Mouse (Mus musculus): ENCODE results near the gene Rasl11a. TPM values are rescaled to one million over a fixed set of nuclear protein-coding genes. Genes with fewer than 3 reads are reported as not detected.
"Not testable (repeated sequence)": the region's sequence is repeated elsewhere in the genome, so short reads cannot be mapped to it uniquely, and the experiment has no call there.

Rasl11a gene
- total RNA-seq, 2 experiments from 2014 or later, result 11.0 to 13.7 TPM

DNA sequence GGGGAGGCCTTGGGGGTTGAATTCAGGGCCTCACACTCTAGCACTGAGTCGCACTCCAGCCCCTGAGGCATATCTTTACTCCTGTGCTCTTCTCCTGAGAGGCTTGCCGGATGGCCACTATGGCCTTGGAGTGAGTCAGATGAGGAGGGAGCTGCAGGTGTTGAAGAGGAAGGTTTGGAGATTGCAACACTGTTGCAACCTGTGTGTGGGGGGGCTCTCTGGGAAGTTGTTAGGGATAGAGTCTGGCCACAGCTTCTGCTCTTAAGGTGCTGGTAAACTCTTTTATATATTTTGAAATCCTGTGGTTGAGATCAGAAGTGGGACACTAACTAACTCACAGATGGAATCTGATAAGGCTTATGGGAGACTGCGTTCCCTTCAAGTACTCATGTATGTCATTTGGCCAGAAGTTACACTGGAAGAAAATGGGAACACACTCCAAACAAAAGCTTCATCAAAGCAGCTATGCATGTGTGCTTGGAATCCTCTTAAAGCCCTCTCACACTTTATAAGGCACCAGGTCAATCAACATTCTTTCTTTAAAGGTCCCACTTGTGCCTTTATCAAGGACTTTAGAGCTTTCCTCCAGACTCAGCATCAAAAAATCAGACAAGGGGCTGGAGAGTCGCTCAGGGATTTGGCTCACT, 4.2 kb downstream of the Rasl11a start:
- Histone ChIP-seq H3K27ac (no peak overlapping the region), H3K4me3 (no peak overlapping the region)
- DNase-seq (ENCODE audit: low spot score in 2 of 2), result no peak
- TF ChIP-seq CTCF (conservative IDR thresholded peaks at IDR 0.05), result no peak

DNA sequence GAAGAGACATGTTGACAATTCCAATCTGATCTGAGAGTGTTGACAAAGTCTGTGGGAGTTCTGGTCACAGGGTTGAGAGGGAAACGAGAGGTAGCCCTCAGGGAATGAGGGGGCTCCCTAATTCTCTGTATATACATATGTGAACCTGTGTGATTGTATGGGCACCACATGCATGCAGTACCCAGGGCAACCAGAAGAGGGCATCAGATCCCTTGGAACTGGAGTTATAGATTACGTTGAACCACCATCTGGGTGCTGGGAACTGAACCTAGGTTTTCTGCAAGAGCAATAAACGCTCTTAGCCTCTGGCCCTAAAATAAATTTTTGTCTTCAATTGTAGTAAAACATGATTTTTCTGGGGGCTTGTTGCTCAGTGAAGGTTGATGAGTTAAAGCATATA, 11.2 kb downstream of the Rasl11a start:
- Histone ChIP-seq H3K4me3 (no peak overlapping the region), H3K27ac (no peak overlapping the region)
- DNase-seq (ENCODE audit: low spot score in 2 of 2), result no peak
- peak; percentile 51 for TF ChIP-seq CTCF (conservative IDR thresholded peaks at IDR 0.05)

- no peak for DNase-seq (ENCODE audit: low spot score in 2 of 2)
These were observed 12.7 kb downstream of the Rasl11a start for GRCm38 (mm10) chr5:146857620-146858019.

GRCm38 (mm10) chr5:146858772-146859171, 13.9 kb downstream of the Rasl11a start:
- Histone ChIP-seq H3K4me3 (no peak overlapping the region), H3K27ac (peak overlapping the region; percentile 51; the same call in 1 of the 2 replicates)
- no peak for TF ChIP-seq CTCF (conservative IDR thresholded peaks at IDR 0.05)
- peak in 1 of 2 experiments; percentile 2 for DNase-seq (ENCODE audit: low spot score in 2 of 2)

More at GRCm38 (mm10) chr5:146857620-146858019, 12.7 kb downstream of the Rasl11a start:
- Histone ChIP-seq H3K27ac (no peak overlapping the region), H3K4me3 (no peak overlapping the region)
- TF ChIP-seq CTCF (conservative IDR thresholded peaks at IDR 0.05), result no peak

GRCm38 (mm10) chr5:146859246-146859645, 14.4 kb downstream of the Rasl11a start:
- Histone ChIP-seq H3K27ac (peak overlapping the region; percentile 51; the same call in 1 of the 2 replicates), H3K4me3 (no peak overlapping the region)
- peak in 1 of 2 experiments; percentile 6 for DNase-seq (ENCODE audit: low spot score in 2 of 2)
- TF ChIP-seq CTCF (conservative IDR thresholded peaks at IDR 0.05), result no peak

DNA sequence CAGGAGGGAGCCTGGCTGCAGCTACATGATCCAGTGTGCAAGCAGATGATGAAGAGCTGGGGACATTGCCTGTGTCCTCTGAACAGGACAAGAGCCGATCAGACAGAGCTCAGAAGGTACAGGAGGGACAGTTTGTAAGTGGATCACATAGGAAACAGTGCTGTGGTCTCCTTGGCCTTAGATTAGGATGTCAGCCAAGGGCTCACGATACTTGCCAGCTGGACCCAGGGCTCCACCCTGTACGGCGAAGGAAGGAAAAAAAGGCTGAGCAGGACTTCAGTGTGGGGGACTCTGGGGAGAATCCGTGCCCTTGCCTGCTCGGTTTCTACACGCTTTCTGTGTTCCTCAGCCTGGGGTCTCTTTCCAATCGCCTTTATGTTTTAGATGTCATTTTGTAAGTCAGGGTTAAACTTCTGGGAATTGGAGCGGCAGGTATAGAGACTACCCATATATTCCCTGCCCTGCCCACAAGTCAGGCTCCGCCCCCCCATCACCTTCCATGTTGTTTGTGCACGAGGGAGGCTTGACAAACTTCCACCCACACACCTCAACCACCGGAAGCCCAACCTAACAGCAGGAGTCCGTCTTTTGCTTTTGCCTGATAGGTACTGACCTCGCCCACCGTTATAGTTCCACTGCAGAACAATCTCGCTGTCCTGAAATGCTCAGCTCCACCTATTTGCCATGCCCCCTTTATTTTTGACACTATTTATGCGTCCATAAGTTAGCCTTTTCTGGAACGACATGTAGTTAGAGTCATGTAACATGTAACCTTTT, 15.5 kb downstream of the Rasl11a start:
- TF ChIP-seq CTCF (conservative IDR thresholded peaks at IDR 0.05), result no peak
- no peak for DNase-seq (ENCODE audit: low spot score in 2 of 2)
- peak overlapping the region; percentile 32; the same call in 1 of the 2 replicates for H3K27ac ChIP-seq
- H3K4me3 ChIP-seq, result no peak overlapping the region

DNA sequence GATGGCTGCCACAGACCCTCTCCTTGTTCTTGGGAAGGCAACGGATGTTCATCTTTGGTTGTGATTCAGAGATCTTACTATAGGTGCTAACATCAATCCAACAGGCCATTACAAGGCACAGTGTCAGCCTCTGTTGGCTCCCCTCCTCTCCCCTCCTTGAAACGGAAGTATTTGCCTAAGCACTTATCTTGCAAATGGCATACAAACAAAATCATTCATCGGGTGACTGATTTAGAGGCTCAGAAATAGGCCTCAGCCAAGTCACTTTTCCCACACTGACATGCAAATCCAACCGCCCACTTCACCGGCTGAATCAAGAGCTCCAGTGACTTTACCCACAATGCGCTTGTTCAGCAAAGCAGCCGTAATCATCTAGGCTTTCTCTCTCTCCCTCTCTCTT, 16.7 kb downstream of the Rasl11a start:
- TF ChIP-seq CTCF (conservative IDR thresholded peaks at IDR 0.05), result no peak
- Histone ChIP-seq H3K4me3 (no peak overlapping the region), H3K27ac (peak overlapping the region; percentile 78)
- DNase-seq (ENCODE audit: low spot score in 2 of 2), result peak; percentile 55 to 76

- H3K27ac ChIP-seq, result no peak overlapping the region
- no peak overlapping the region for H3K4me3 ChIP-seq
- no peak for DNase-seq (ENCODE audit: low spot score in 2 of 2)
- no peak for TF ChIP-seq CTCF (conservative IDR thresholded peaks at IDR 0.05)
These were observed 20.6 kb downstream of the Rasl11a start for GRCm38 (mm10) chr5:146865511-146865910.

- TF ChIP-seq CTCF (conservative IDR thresholded peaks at IDR 0.05), result no peak
- Histone ChIP-seq H3K27ac (no peak overlapping the region), H3K4me3 (no peak overlapping the region)
- DNase-seq (ENCODE audit: low spot score in 2 of 2), result no peak
These were observed 21.4 kb downstream of the Rasl11a start for GRCm38 (mm10) chr5:146866277-146866676.

DNA sequence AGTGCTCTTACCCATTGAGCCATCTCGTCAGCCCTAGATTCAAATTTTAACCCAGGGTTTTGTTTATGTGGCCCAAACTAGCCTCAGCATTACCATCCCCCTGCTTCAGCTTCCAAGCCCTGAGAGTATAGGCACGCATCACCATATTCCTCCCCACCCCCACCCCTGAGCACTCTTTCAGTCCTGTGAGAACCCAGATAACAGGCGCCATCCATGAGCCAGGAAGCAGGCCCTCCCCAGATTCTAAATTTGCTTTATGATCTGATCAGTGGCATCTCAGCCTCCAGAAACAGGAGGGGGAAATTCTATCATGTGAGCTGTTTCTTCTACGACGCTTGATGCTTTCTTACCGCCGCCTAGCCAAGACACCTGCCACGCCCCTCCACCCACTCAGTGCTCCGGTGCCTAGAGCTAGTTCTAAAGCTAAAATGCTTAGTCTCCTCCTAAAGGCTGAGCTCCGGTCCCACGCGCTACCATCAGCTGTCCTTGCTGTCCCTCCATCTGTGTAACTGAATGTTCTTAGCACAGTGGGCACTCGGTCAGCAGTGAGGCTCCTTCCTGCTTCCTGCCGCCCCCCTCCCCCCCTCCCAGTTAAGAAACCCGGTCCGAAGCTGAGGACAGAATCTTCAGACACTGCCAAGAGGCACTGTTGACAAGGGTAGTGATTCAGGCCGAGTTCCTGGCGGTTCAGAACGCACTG, 22.5 kb downstream of the Rasl11a start:
- H3K4me3 ChIP-seq, result peak overlapping the region; percentile 34
- no peak for TF ChIP-seq CTCF (conservative IDR thresholded peaks at IDR 0.05)
- H3K27ac ChIP-seq, result peak overlapping the region; percentile 83
- peak; percentile 62 to 83 for DNase-seq (ENCODE audit: low spot score in 2 of 2)

GRCm38 (mm10) chr5:146867946-146868314, 23.1 kb downstream of the Rasl11a start:
- H3K4me3 ChIP-seq, result no peak overlapping the region; the same call in 1 of the 2 replicates
- H3K27ac ChIP-seq, result peak overlapping the region; percentile 83
- TF ChIP-seq CTCF (conservative IDR thresholded peaks at IDR 0.05), result no peak
- no peak for DNase-seq (ENCODE audit: low spot score in 2 of 2)

DNA sequence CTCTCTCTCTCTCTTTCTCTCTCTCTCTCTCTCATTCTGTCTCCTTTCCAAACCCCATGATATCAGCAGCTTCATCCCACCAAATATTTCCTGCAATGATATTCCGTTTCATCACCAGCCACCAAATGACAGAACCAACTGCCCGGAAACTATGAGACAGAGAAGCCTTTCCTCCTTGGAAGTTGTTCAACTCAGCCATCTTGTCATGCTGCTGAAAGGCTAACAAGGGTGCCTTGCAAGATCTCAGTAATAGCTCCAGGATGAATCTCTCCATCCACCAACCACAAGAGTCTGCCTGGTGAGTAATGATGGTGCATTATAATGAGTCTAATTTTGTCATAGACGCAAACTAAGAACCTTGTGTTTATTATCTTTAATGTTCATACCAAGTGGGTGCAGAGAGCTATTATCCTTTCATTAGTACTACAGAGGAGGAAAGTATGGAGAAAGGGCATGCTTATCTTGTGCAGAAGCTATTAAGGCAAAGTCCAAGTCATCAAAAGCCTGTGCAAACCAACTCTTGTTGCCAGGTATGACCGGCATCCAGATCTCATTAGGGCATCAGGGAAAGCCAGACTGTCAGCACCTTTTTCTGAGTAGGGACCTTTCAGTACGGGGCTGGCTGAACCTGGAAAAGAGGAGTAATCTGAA, 28.2 kb downstream of the Rasl11a start:
- no peak overlapping the region for H3K27ac ChIP-seq
- DNase-seq (ENCODE audit: low spot score in 2 of 2), result no peak
- H3K4me3 ChIP-seq, result no peak overlapping the region
- no peak for TF ChIP-seq CTCF (conservative IDR thresholded peaks at IDR 0.05)

DNA sequence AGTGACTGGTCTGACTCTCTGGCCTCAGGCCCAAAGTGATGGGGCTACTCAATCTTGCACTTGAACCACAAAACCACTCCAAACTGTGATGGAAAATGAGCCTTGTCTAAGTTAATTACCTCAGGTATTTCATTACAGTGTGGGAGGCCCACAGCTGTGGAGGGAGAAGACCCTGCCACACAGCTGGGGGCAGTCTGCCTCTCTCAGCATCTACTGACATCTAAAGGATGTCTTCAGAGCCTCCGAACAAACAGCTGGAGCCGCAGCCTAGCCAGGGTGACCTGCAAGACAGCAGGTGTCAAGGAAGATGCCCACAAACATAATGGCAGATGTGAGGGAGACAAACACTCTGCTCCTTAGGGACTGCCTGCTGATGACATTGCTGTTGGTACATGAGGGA, 31.2 kb downstream of the Rasl11a start:
- DNase-seq (ENCODE audit: low spot score in 2 of 2), result no peak
- no peak for TF ChIP-seq CTCF (conservative IDR thresholded peaks at IDR 0.05)
- no peak overlapping the region for H3K27ac ChIP-seq
- no peak overlapping the region for H3K4me3 ChIP-seq

DNA sequence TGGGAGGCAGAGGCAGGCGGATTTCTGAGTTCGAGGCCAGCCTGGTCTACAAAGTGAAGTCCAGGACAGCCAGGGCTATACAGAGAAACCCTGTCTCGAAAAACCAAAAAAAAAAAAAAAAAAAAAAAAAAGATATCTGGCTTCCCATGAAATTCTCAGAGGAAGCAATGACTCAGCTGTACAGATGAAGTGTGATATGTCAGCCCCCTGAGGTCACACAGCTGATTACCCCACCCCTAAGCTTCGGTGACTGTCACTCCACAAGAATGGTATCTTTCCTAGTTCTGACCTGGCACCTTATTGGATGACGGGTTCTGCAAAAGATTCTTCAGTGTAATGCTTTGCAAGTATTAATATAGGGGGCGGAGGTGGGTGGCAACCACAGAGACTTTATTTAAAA, 33.0 kb downstream of the Rasl11a start:
- H3K27ac ChIP-seq; DNase-seq (ENCODE audit: low spot score in 2 of 2); H3K4me3 ChIP-seq: not testable (repeated sequence)

All from layer of hippocampus, adult 2 months (tissue).